ENCODE assay signal across 8 mouse cellular contexts in genomic region chr4:70535711-70536311, GRCm38 (mm10). TPM values are rescaled to one million over a fixed set of nuclear protein-coding genes. Genes with fewer than 3 reads are reported as not detected.
DNase-seq lines count a peak whose midpoint lies in the region; ATAC-seq and TF ChIP-seq lines count a peak whose summit lies in the region.

No protein-coding gene starts in this region.

- H3K27ac ChIP-seq in hindbrain, postnatal 0 days: peak overlapping the region; percentile 99
- peak overlapping the region; percentile 47; the same call in 1 of the 2 replicates for H3K27ac ChIP-seq in liver, embryonic 11.5 days (ENCODE audit: low read depth, low read length)
- H3K27ac ChIP-seq in midbrain, embryonic 15.5 days: peak overlapping the region; percentile 100

- no peak for TF ChIP-seq CTCF in hindbrain, postnatal 0 days (IDR thresholded peaks at IDR 0.05; ENCODE audit: low read depth)

- H3K9ac ChIP-seq in hindbrain, postnatal 0 days (replicated peaks; ENCODE audit: low read length): peak overlapping the region; percentile 98
- H3K9ac ChIP-seq in liver, embryonic 11.5 days (ENCODE audit: low read depth, low read length): peak overlapping the region; percentile 73
- peak overlapping the region; percentile 94 for H3K9ac ChIP-seq in midbrain, embryonic 15.5 days

- H3K4me1 ChIP-seq in hindbrain, postnatal 0 days (ENCODE audit: insufficient read depth, low read length): peaks cover 25% of the 10 kb centered on the region
- peaks cover 5% of the 10 kb centered on the region for H3K4me1 ChIP-seq in liver, embryonic 11.5 days (replicated peaks; ENCODE audit: control insufficient read depth, insufficient read depth, low read length)
- peaks cover 31% of the 10 kb centered on the region for H3K4me1 ChIP-seq in midbrain, embryonic 15.5 days

- WGBS in hindbrain, postnatal 0 days: 8% methylated on average over 7 of the region's 7 CpGs
- 27% methylated on average over 7 of the region's 7 CpGs for WGBS in liver, embryonic 11.5 days
- WGBS in midbrain, embryonic 15.5 days: 3% methylated on average over 7 of the region's 7 CpGs

- ATAC-seq in hindbrain, postnatal 0 days: 0 out of 2 replicates have a peak, but pooled peaks have one; percentile 2
- no peak for ATAC-seq in liver, embryonic 11.5 days (replicated peaks; ENCODE audit: low FRiP score)
- ATAC-seq in midbrain, embryonic 15.5 days (replicated peaks): peak; percentile 9

- peak overlapping the region; percentile 99 for H3K4me3 ChIP-seq in hindbrain, postnatal 0 days (ENCODE audit: low read length)
- H3K4me3 ChIP-seq in liver, embryonic 11.5 days (ENCODE audit: low read depth, low read length): peak overlapping the region; percentile 86
- H3K4me3 ChIP-seq in midbrain, embryonic 15.5 days: peak overlapping the region; percentile 85

- H3K4me2 ChIP-seq in hindbrain, postnatal 0 days (ENCODE audit: low read depth, low read length): peak overlapping the region; percentile 58
- peak overlapping the region; percentile 76 for H3K4me2 ChIP-seq in liver, embryonic 11.5 days
- peak overlapping the region; percentile 74 for H3K4me2 ChIP-seq in midbrain, embryonic 15.5 days

- peak; percentile 10 for DNase-seq in right cerebral cortex, postnatal 14 days
- no peak for DNase-seq in right cerebral cortex, postnatal 36 days (ENCODE audit: low spot score in 2 of 2)
- DNase-seq in cerebellum, postnatal 25 days: peak; percentile 36 to 43
- peak; percentile 55 for DNase-seq in gastrocnemius, postnatal 25 days
- peak; percentile 63 for DNase-seq in hindbrain, postnatal 0 days (ENCODE audit: low spot score)
- DNase-seq in liver, embryonic 11.5 days (ENCODE audit: low spot score): no peak
- peak; percentile 63 to 77 for DNase-seq in urinary bladder, postnatal 36 days (ENCODE audit: low spot score in 2 of 2)

- no peaks in the 10 kb centered on the region for H3K9me3 ChIP-seq in hindbrain, postnatal 0 days (ENCODE audit: low read length)
- no peaks in the 10 kb centered on the region for H3K9me3 ChIP-seq in liver, embryonic 11.5 days (ENCODE audit: control insufficient read depth, low read length)
- no peaks in the 10 kb centered on the region for H3K9me3 ChIP-seq in midbrain, embryonic 15.5 days

- no peaks in the 10 kb centered on the region for H3K36me3 ChIP-seq in hindbrain, postnatal 0 days (ENCODE audit: insufficient read depth, low read length)
- H3K36me3 ChIP-seq in liver, embryonic 11.5 days (ENCODE audit: control insufficient read depth, insufficient read depth, low read length): no peaks in the 10 kb centered on the region
- H3K36me3 ChIP-seq in midbrain, embryonic 15.5 days (replicated peaks): no peaks in the 10 kb centered on the region

- H3K27me3 ChIP-seq in hindbrain, postnatal 0 days (ENCODE audit: insufficient read depth, low read length): no peaks in the 10 kb centered on the region
- H3K27me3 ChIP-seq in liver, embryonic 11.5 days (replicated peaks; ENCODE audit: control insufficient read depth, insufficient read depth, low read length): no peaks in the 10 kb centered on the region
- no peaks in the 10 kb centered on the region for H3K27me3 ChIP-seq in midbrain, embryonic 15.5 days (replicated peaks)

RNA-seq across cellular contexts. Expression of gene Megf9, which starts 1.0 kb away (rescaled TPM):
- total RNA-seq in gastrocnemius, postnatal 25 days (2021): 1 to 10 TPM; 3.9 to 5.7 TPM
- 79.2 and 88.2 TPM in 2 replicates for total RNA-seq in hindbrain, postnatal 0 days (2014; rRNA removed)
- polyA plus RNA-seq in hindbrain, postnatal 0 days (2015; fragmentation: Nextera tagmentation; extraction: Ambion mirVana): 28.8 and 30.7 TPM in 2 replicates
- polyA plus RNA-seq in liver, embryonic 11.5 days (2014; fragmentation: Nextera tagmentation; extraction: Ambion mirVana): 5.0 and 6.0 TPM in 2 replicates
- polyA plus RNA-seq in midbrain, embryonic 15.5 days (2015; fragmentation: Nextera tagmentation; extraction: Ambion mirVana): 30.4 and 32.2 TPM in 2 replicates

Comparison
In these comparisons a context has a peak if more than half of its experiments do, and no peak if none do; other contexts are left out.
1. DNase-seq: peak in right cerebral cortex, postnatal 14 days (single experiment), cerebellum, postnatal 25 days (2 of 2), gastrocnemius, postnatal 25 days (single experiment), hindbrain, postnatal 0 days (single experiment) and urinary bladder, postnatal 36 days (2 of 2); none in right cerebral cortex, postnatal 36 days (0 of 2) and liver, embryonic 11.5 days (single experiment).
2. H3K27ac ChIP-seq: peak in every context shown above with its lines; median percentile 100 in midbrain, embryonic 15.5 days; 99 in hindbrain, postnatal 0 days; 47 in liver, embryonic 11.5 days.
3. Peak in every context shown above with its lines, with median percentiles within 50 percentile points of each other: H3K4me2 ChIP-seq, H3K4me3 ChIP-seq and H3K9ac ChIP-seq.